Mouse (Mus musculus): ENCODE results near the gene Gm2431. TPM values are rescaled to one million over a fixed set of nuclear protein-coding genes. Genes with fewer than 3 reads are reported as not detected.

Gm2431 gene
- polyA plus RNA-seq, 1 experiment: not detected

- peaks cover 6% of the 10 kb centered on the region for H3K27me3 ChIP-seq (ENCODE audit: control insufficient read depth, insufficient read depth, insufficient read length)
- no peaks in the 10 kb centered on the region for H3K36me3 ChIP-seq (ENCODE audit: control insufficient read depth, insufficient read depth)
- no peaks in the 10 kb centered on the region for H3K79me2 ChIP-seq (ENCODE audit: control insufficient read depth, insufficient read depth)
- H3ac ChIP-seq (ENCODE audit: control insufficient read depth, insufficient read length, low read depth): no peak within 1 kb of the TSS
- H3K4me3 ChIP-seq (ENCODE audit: insufficient read depth, poor library complexity, severe bottlenecking): no peak within 1 kb of the TSS
- no peak for TF ChIP-seq USF1 (IDR thresholded peaks at IDR 0.05; ENCODE audit: low read depth)
- TF ChIP-seq FOSL1 (IDR thresholded peaks at IDR 0.05; ENCODE audit: insufficient read depth, low read length, poor library complexity, severe bottlenecking): no peak
- TF ChIP-seq MYOD1 (IDR thresholded peaks at IDR 0.05; ENCODE audit: control insufficient read depth, insufficient read length, low read depth): no peak
- no peak for TF ChIP-seq MAX (IDR thresholded peaks at IDR 0.05)
- TF ChIP-seq CEBPB (IDR thresholded peaks at IDR 0.05; ENCODE audit: low read depth): no peak
- TF ChIP-seq CTCF (IDR thresholded peaks at IDR 0.05; ENCODE audit: control insufficient read depth, insufficient read depth, insufficient read length): no peak
- TF ChIP-seq MYOG (IDR thresholded peaks at IDR 0.05; ENCODE audit: control insufficient read depth, extremely low read depth, insufficient read length): no peak
- no peaks in the 10 kb centered on the region for H3K79me3 ChIP-seq (ENCODE audit: low read depth)
These were observed 46.6 kb downstream of the Gm2431 start, which contains the start of gene Gm7579 for GRCm38 (mm10) chr7:142211559-142211958. Gene Gm7579 (plus strand): TSS chr7:142211859.

Other genes starting within 250 kb of the Gm2431 start
- 27.5 TPM for gene Mob2, start 197.3 kb downstream of the Gm2431 start, polyA plus RNA-seq (2012; fragmentation: generic; extraction: Trizol)
- gene Dusp8, start 162.5 kb downstream of the Gm2431 start, polyA plus RNA-seq (2012; fragmentation: generic; extraction: Trizol): 2.1 TPM
- gene Gm45618, start 137.6 kb downstream of the Gm2431 start, polyA plus RNA-seq (2012; fragmentation: generic; extraction: Trizol): not detected
- not detected for gene Gm39115, start 122.3 kb downstream of the Gm2431 start, polyA plus RNA-seq (2012; fragmentation: generic; extraction: Trizol)
- gene Gm45337, start 113.7 kb downstream of the Gm2431 start, polyA plus RNA-seq (2012; fragmentation: generic; extraction: Trizol): not detected
- gene Gm29735, start 101.2 kb downstream of the Gm2431 start, polyA plus RNA-seq (2012; fragmentation: generic; extraction: Trizol): not detected
- gene Gm4553, start 92.6 kb downstream of the Gm2431 start, polyA plus RNA-seq (2012; fragmentation: generic; extraction: Trizol): not detected
- not detected for gene Krtap5-2, start 82.3 kb downstream of the Gm2431 start, polyA plus RNA-seq (2012; fragmentation: generic; extraction: Trizol)
- not detected for gene Gm10153, start 68.0 kb downstream of the Gm2431 start, polyA plus RNA-seq (2012; fragmentation: generic; extraction: Trizol)
- not detected for gene Krtap5-3, start 57.0 kb downstream of the Gm2431 start, polyA plus RNA-seq (2012; fragmentation: generic; extraction: Trizol)
- gene Gm7579, start 46.5 kb downstream of the Gm2431 start, polyA plus RNA-seq (2012; fragmentation: generic; extraction: Trizol): not detected
- gene Krtap5-5, start 28.4 kb downstream of the Gm2431 start, polyA plus RNA-seq (2012; fragmentation: generic; extraction: Trizol): not detected
- not detected for gene Gm40460, start 17.3 kb downstream of the Gm2431 start, polyA plus RNA-seq (2012; fragmentation: generic; extraction: Trizol)
- not detected for gene Gm4559, start 16.0 kb upstream of the Gm2431 start, polyA plus RNA-seq (2012; fragmentation: generic; extraction: Trizol)
- not detected for gene Krtap5-1, start 38.8 kb upstream of the Gm2431 start, polyA plus RNA-seq (2012; fragmentation: generic; extraction: Trizol)
- 0.04 TPM for gene Krtap5-4, start 45.2 kb upstream of the Gm2431 start, polyA plus RNA-seq (2012; fragmentation: generic; extraction: Trizol)
- 2.0 TPM for gene Ifitm10, start 115.4 kb upstream of the Gm2431 start, polyA plus RNA-seq (2012; fragmentation: generic; extraction: Trizol)
- not detected for gene Gm49369, start 124.3 kb upstream of the Gm2431 start, polyA plus RNA-seq (2012; fragmentation: generic; extraction: Trizol)
- 384 TPM for gene Ctsd, start 129.7 kb upstream of the Gm2431 start, polyA plus RNA-seq (2012; fragmentation: generic; extraction: Trizol)
- 0.07 TPM for gene Syt8, start 176.5 kb upstream of the Gm2431 start, polyA plus RNA-seq (2012; fragmentation: generic; extraction: Trizol)
- 7.5 TPM for gene Tnni2, start 183.5 kb upstream of the Gm2431 start, polyA plus RNA-seq (2012; fragmentation: generic; extraction: Trizol)
- 96.1 TPM for gene Lsp1, start 202.5 kb upstream of the Gm2431 start, polyA plus RNA-seq (2012; fragmentation: generic; extraction: Trizol)
- 6.8 TPM for gene Tnnt3, start 240.5 kb upstream of the Gm2431 start, polyA plus RNA-seq (2012; fragmentation: generic; extraction: Trizol)

All from C2C12 (cell line).